Mouse (Mus musculus) retina, embryonic 14.5 days (tissue): Measurements from ENCODE around the gene Sh3bp5.

ENCODE experiments used
- DNase-seq: peaks from one replicate; pipeline ENCODE4 v3.0.0-alpha.2; 2015; ENCODE audit warnings: low spot score

Gene Sh3bp5

GRCm38 (mm10) chr14:31433126-31433525 lies 2.8 kb downstream of the Sh3bp5 start:
- DNase-seq: no peak

- DNase-seq: no peak
Measured at GRCm38 (mm10) chr14:31432424-31432823, 3.5 kb downstream of the Sh3bp5 start.

- no peak for DNase-seq
Measured at GRCm38 (mm10) chr14:31431789-31432330, 4.0 kb downstream of the Sh3bp5 start.

- no peak for DNase-seq
Measured at GRCm38 (mm10) chr14:31429004-31429395, 6.9 kb downstream of the Sh3bp5 start.

- DNase-seq: no peak
Measured at GRCm38 (mm10) chr14:31428211-31429003, 7.5 kb downstream of the Sh3bp5 start.

GRCm38 (mm10) chr14:31422961-31423791 lies 12.7 kb downstream of the Sh3bp5 start:
- DNase-seq: no peak

GRCm38 (mm10) chr14:31422395-31422794 lies 13.5 kb downstream of the Sh3bp5 start:
- no peak for DNase-seq

- no peak for DNase-seq
Measured at GRCm38 (mm10) chr14:31421509-31422295, 14.2 kb downstream of the Sh3bp5 start.

GRCm38 (mm10) chr14:31420985-31421384 lies 14.9 kb downstream of the Sh3bp5 start:
- peak; percentile 25 for DNase-seq

GRCm38 (mm10) chr14:31420562-31420961 lies 15.3 kb downstream of the Sh3bp5 start:
- DNase-seq: no peak

- DNase-seq: no peak
Measured at GRCm38 (mm10) chr14:31420135-31420534, 15.7 kb downstream of the Sh3bp5 start.

GRCm38 (mm10) chr14:31419279-31419678 lies 16.6 kb downstream of the Sh3bp5 start:
- DNase-seq: no peak

GRCm38 (mm10) chr14:31416835-31417549 lies 18.9 kb downstream of the Sh3bp5 start:
- DNase-seq: no peak

- DNase-seq: no peak
Measured at GRCm38 (mm10) chr14:31416411-31416810, 19.5 kb downstream of the Sh3bp5 start.

- no peak for DNase-seq
Measured at GRCm38 (mm10) chr14:31414967-31415376, 20.9 kb downstream of the Sh3bp5 start.

GRCm38 (mm10) chr14:31414235-31414966 lies 21.5 kb downstream of the Sh3bp5 start:
- DNase-seq: no peak

GRCm38 (mm10) chr14:31413475-31414086 lies 22.3 kb downstream of the Sh3bp5 start:
- DNase-seq: peak; percentile 48

GRCm38 (mm10) chr14:31412651-31413056 lies 23.2 kb downstream of the Sh3bp5 start:
- DNase-seq: no peak

- DNase-seq: no peak
Measured at GRCm38 (mm10) chr14:31410737-31411136, 25.1 kb downstream of the Sh3bp5 start.

GRCm38 (mm10) chr14:31410123-31410724 lies 25.7 kb downstream of the Sh3bp5 start:
- DNase-seq: no peak
